Mouse (Mus musculus) NIH3T3 (cell line): Measurements from ENCODE around the gene Lck.

ENCODE experiments used
- DNase-seq: peaks from one replicate; pipeline ENCODE4 v3.0.0-alpha.2; 2012; ENCODE audit warnings: low read depth

The Lck gene

GRCm38 (mm10) chr4:129573430-129573829, at the start of gene Lck:
Gene Lck, minus strand, starts transcription at chr4:129573641.
- no peak for DNase-seq

- peak; percentile 19 for DNase-seq
Observed at GRCm38 (mm10) chr4:129622803-129623535, 49.5 kb upstream of the Lck start.

- no peak for DNase-seq
Observed at GRCm38 (mm10) chr4:129622120-129622802, 48.8 kb upstream of the Lck start.

- DNase-seq, result no peak
Observed at GRCm38 (mm10) chr4:129621283-129621841, 47.9 kb upstream of the Lck start.

- no peak for DNase-seq
Observed at GRCm38 (mm10) chr4:129620419-129621282, 47.2 kb upstream of the Lck start.

- DNase-seq, result peak; percentile 98
Observed at GRCm38 (mm10) chr4:129618786-129619691, 45.6 kb upstream of the Lck start, which contains the start of gene Iqcc. Gene Iqcc, minus strand, starts transcription at chr4:129619099.

- no peak for DNase-seq
Observed at GRCm38 (mm10) chr4:129618031-129618430, 44.6 kb upstream of the Lck start.

GRCm38 (mm10) chr4:129617121-129617641, 43.7 kb upstream of the Lck start:
- no peak for DNase-seq

GRCm38 (mm10) chr4:129616631-129617030, 43.2 kb upstream of the Lck start:
- no peak for DNase-seq

- DNase-seq, result no peak
Observed at GRCm38 (mm10) chr4:129615801-129616290, 42.4 kb upstream of the Lck start.

- peak; percentile 31 for DNase-seq
Observed at GRCm38 (mm10) chr4:129614093-129614492, 40.7 kb upstream of the Lck start, which contains the start of gene Dcdc2b. Gene Dcdc2b, minus strand, starts transcription at chr4:129614257.

- no peak for DNase-seq
Observed at GRCm38 (mm10) chr4:129610472-129610871, 37.0 kb upstream of the Lck start.

- no peak for DNase-seq
Observed at GRCm38 (mm10) chr4:129610026-129610425, 36.6 kb upstream of the Lck start.

- no peak for DNase-seq
Observed at GRCm38 (mm10) chr4:129609139-129609631, 35.7 kb upstream of the Lck start.

- DNase-seq, result peak; percentile 95
Observed at GRCm38 (mm10) chr4:129608426-129609025, 35.1 kb upstream of the Lck start.

- peak; percentile 90 for DNase-seq
Observed at GRCm38 (mm10) chr4:129600233-129601158, 27.1 kb upstream of the Lck start, which contains the start of the genes Eif3i and Tmem234. Gene Eif3i, minus strand, starts transcription at chr4:129600648. Gene Tmem234, plus strand, starts transcription at chr4:129600668.

GRCm38 (mm10) chr4:129588865-129589264, 15.4 kb upstream of the Lck start:
- DNase-seq, result no peak

- no peak for DNase-seq
Observed at GRCm38 (mm10) chr4:129586943-129587342, 13.5 kb upstream of the Lck start.

GRCm38 (mm10) chr4:129585773-129586172, 12.3 kb upstream of the Lck start:
- DNase-seq, result no peak
